Mouse (Mus musculus) midbrain, embryonic 10.5 days (tissue): ENCODE measurements at regions not wholly inside any gene's neighbourhood (a gene's known extent, or its start where the extent isn't known, plus 50 kb on each side); places are given as distances from the start of the nearest gene placed in this dataset.

Experiments used
- DNase-seq: peaks from one replicate; pipeline ENCODE4 v3.0.0-alpha.2; 2017; ENCODE audit warnings: low spot score
- H3K27ac ChIP-seq: fragments of 300-500 bp; sonication (generic); replicated peaks from 2 replicates; pipeline ENCODE4 v1.5.1; 2016; ENCODE audit warnings: mild to moderate bottlenecking
- H3K27me3 ChIP-seq: fragments of 300-500 bp; sonication (generic); 2 replicates; pipeline ENCODE4 v1.6.1; 2016; ENCODE audit warnings: low read depth, mild to moderate bottlenecking; ENCODE audit not compliant: poor library complexity, severe bottlenecking
- H3K36me3 ChIP-seq: fragments of 300-500 bp; sonication (generic); 2 replicates; pipeline ENCODE4 v1.6.1; 2016; ENCODE audit warnings: mild to moderate bottlenecking, moderate library complexity
- H3K4me1 ChIP-seq: fragments of 300-500 bp; sonication (generic); 2 replicates; pipeline ENCODE4 v1.6.1; 2016
- H3K4me3 ChIP-seq: fragments of 300-500 bp; sonication (generic); 2 replicates; pipeline ENCODE4 v1.5.1; 2016; ENCODE audit warnings: mild to moderate bottlenecking, moderate library complexity
- H3K9me3 ChIP-seq: fragments of 300-500 bp; sonication (generic); replicated peaks from 2 replicates; pipeline ENCODE4 v1.6.1; 2016; ENCODE audit warnings: mild to moderate bottlenecking
- WGBS: fragments of 180-500 bp; shearing (Covaris S2); methylation state at CpG from one replicate; pipeline ENCODE4 v1.1.7; 2016; 5-methylcytosine and 5-hydroxymethylcytosine counted together

DNA sequence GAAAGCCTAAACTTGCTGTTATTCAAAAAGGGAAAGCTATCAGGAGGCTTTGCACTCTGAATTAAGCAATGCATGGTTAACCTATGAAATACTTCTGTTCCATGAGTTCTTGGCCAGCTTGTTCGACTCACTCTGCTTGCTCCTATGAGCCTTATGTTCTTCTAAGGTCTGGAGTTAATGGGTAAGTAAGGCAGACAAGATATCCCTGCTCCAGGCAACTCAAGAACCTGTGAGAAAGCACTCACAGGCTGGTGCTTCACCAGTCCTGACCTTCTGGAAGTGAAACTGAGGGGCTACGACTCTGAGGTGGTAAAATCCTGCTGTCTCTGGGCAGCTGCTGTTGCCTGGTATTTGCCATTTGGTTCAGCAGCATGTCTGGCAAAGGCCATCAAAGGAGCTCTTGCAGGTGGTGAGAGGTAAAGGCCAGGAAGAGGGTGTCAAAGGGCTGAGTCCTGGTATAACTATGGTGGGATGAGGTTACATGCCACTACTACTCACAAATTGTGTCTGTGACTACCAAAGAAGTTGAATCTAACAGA is 484.6 kb upstream of the Mpdz start:
- DNase-seq, result no peak
- 87% methylated on average over 2 of the region's 2 CpGs for WGBS

DNA sequence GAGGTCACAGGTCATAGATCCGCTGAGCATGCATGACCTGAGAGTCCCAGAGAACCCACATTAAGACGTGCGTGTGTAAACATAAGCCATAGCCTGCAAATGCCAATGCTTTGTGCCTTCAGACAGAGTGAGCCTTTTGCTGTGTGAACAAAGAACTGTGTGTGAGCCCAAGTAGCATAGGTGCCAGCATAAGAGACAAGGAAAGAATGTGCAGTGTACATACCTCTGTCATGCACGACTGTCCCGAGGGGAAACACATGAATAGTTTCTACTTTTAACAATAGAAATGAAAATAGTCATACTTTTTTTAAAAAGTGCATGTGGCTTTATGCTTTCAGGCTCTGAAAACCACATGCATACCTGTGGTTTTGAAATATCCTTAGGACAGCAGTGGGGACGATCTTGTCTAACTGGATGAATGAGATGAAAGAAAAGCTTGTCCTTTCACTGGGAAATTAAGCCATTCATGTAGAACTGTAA is 484.1 kb upstream of the Mpdz start:
- no peak for DNase-seq
- Histone ChIP-seq H3K27ac (no peak overlapping the region), H3K27me3 (no peaks in the 10 kb centered on the region), H3K36me3 (no peaks in the 10 kb centered on the region), H3K9me3 (no peaks in the 10 kb centered on the region), H3K4me1 (peaks cover 37% of the 10 kb centered on the region), H3K4me3 (no peak overlapping the region)
- WGBS, result 63% methylated on average over 6 of the region's 6 CpGs

More for the DNA sequence above, 484.6 kb upstream of the Mpdz start:
- Histone ChIP-seq H3K36me3 (no peaks in the 10 kb centered on the region), H3K4me3 (no peak overlapping the region), H3K27me3 (no peaks in the 10 kb centered on the region), H3K27ac (peak overlapping the region; percentile 38; the same call in 1 of the 2 replicates), H3K9me3 (no peaks in the 10 kb centered on the region), H3K4me1 (peaks cover 37% of the 10 kb centered on the region)

DNA sequence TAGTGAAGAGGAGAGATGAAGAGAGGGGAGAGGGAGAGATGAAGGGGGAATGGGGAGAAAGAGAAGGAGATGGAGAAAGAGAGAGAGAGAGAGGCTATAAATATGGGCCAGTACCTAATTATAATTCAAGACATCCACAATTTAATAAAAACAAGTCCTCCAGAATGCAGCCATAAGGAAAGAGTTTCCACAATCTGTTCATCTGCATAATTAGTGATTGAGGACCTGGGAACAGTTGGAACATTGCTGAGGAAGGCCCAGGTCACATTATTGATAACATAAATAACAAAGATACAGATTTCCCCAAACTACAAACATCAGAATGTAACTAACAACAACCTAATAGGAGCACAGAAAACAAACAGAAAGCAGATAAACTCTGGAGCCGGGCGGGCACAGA is 483.0 kb upstream of the Mpdz start:
- no peaks in the 10 kb centered on the region for H3K9me3 ChIP-seq
- no peak for DNase-seq
- no peak overlapping the region for H3K4me3 ChIP-seq
- H3K36me3 ChIP-seq, result no peaks in the 10 kb centered on the region
- H3K27me3 ChIP-seq, result no peaks in the 10 kb centered on the region
- WGBS, result 87% methylated on average over 2 of the region's 2 CpGs
- H3K27ac ChIP-seq, result no peak overlapping the region
- H3K4me1 ChIP-seq, result peaks cover 37% of the 10 kb centered on the region

DNA sequence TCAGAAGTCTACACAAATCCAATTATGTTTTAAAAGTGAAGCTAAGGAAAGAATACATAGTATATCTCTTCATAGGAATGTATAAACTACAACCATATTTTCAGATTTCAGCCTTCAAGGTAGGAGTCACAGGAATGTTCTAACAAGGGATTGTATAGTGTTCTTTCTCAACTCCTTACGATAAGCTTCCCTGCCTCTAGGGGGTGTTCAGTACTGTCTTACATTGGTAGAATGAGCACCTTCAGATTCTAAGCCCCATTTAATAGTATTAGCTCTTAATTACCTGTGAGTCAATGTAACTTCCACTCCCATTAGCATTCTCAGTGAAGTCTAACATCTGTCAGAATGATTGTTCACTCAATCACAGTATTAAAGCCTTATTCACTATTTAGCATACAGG is 481.5 kb upstream of the Mpdz start:
- no peak overlapping the region for H3K4me3 ChIP-seq
- H3K36me3 ChIP-seq, result no peaks in the 10 kb centered on the region
- no peak for DNase-seq
- WGBS, result 80% methylated on average over 1 of the region's 1 CpGs
- no peaks in the 10 kb centered on the region for H3K9me3 ChIP-seq
- H3K4me1 ChIP-seq, result peaks cover 36% of the 10 kb centered on the region
- H3K27ac ChIP-seq, result no peak overlapping the region
- H3K27me3 ChIP-seq, result no peaks in the 10 kb centered on the region

DNA sequence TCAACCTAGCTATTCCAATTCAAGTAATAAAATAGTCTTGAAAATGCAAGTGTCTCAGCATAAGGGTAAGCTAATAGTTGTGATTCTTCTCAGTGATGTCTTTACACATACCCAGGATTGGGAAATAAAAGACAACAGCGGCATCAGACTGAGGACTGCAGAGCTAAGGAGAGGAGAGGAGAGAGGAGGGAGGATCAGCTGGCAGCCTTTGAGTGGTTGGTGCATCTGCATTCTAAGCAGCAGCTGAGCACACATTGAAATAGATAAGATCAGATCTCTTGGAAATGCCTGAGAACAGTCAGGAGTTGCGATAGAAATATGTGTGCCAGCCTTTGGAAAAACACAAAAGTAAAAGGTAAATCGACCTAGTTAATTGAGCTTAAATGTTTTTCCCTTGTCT is 480.3 kb upstream of the Mpdz start:
- H3K36me3 ChIP-seq, result no peaks in the 10 kb centered on the region
- WGBS, result 78% methylated on average over 3 of the region's 3 CpGs
- no peak for DNase-seq

DNA sequence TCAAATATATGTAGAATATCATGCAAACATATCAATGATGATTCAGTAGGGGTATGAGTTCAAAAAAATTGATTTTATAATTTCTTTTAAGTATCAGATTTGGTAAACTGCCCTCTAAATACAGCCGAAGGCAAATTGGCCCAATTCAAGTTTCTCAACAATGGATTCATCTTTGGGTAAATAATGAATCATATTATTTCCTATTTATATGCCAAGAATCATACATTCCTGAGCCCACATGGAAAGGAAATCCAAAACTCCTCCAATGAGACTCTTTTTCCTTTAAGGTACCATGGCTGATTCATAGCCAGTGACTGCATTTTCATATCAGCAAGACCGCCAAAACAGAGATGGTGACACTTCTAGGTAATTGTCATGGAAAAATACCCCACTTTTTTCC is 472.4 kb upstream of the Mpdz start:
- WGBS, result 95% methylated on average over 2 of the region's 2 CpGs
- no peak for DNase-seq
- no peaks in the 10 kb centered on the region for H3K4me1 ChIP-seq

More for the DNA sequence above, 480.3 kb upstream of the Mpdz start:
- Histone ChIP-seq H3K4me1 (peaks cover 24% of the 10 kb centered on the region), H3K9me3 (no peaks in the 10 kb centered on the region), H3K4me3 (no peak overlapping the region), H3K27ac (no peak overlapping the region), H3K27me3 (no peaks in the 10 kb centered on the region)

DNA sequence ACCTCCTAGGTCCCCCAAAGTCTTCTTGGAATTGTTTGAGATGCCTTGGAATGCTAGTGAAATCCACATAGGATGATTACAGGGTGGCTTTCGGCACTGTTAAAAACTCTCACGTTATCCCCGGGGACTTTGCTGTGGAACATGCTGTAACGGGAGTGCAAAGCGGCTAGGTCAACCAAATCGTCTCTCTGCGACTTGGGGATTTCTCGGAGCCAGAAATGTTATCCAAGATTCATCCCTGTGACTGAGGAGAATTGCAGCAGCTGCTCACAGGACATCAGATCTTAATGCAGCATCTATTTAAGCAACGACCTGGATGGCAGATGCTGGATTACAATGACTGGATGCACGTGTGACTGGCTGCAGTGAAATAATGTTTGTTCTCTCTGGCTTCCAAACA is 470.7 kb upstream of the Mpdz start:
- Histone ChIP-seq H3K9me3 (no peaks in the 10 kb centered on the region), H3K27me3 (no peaks in the 10 kb centered on the region), H3K4me3 (no peak overlapping the region), H3K27ac (no peak overlapping the region), H3K4me1 (no peaks in the 10 kb centered on the region), H3K36me3 (no peaks in the 10 kb centered on the region)
- 72% methylated on average over 10 of the region's 10 CpGs for WGBS
- no peak for DNase-seq

More for the DNA sequence above, 472.4 kb upstream of the Mpdz start:
- H3K9me3 ChIP-seq, result no peaks in the 10 kb centered on the region
- no peak overlapping the region for H3K27ac ChIP-seq
- no peak overlapping the region for H3K4me3 ChIP-seq
- no peaks in the 10 kb centered on the region for H3K36me3 ChIP-seq
- no peaks in the 10 kb centered on the region for H3K27me3 ChIP-seq

DNA sequence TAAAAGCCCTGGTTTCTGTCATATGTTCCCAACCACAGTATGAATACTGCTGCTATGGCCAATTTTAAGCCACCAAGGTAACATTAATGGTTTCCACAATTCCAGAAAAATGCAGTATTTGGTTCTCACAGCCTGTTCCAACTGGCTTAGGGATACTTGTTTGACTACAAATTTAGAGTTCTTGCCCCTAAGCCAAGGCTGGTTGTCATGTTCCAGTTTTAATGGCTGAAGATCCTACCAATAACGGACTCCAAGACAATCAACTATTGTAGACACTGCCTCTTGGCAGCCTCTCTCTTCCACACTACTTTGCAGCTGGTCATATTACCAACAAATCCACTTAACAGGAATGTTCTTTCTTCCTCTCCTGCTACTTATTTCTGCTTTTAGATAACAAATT is 470.0 kb upstream of the Mpdz start:
- WGBS, result 90% methylated on average over 1 of the region's 1 CpGs
- no peaks in the 10 kb centered on the region for H3K36me3 ChIP-seq

DNA sequence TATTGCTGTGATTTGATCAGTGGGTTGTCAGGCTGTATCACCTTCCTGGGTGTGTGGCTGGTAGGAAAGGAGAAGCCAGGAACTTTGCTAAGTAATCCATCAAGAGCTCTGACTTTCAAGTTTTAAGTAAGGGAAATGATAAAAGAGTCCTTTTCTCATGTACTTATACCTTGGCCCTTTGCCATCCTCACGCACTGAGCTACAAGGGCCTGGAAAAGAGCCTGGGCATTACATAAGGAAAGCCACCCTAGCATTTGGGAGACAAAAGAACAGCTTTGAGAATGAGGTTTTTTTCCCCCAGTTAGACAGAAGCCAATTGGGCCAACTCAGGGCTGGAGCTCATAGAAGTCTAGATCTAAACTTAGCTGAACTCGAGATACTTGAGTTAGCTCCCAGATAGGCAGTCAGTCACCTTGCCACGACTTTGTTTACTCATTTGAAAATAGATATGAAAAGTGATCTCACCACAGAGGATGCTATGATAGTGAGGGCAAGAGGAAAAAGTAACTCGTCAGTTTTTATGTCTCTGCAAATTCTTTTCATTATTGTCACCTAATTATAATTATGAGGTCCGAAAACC is 457.4 kb upstream of the Mpdz start:
- peaks cover 3% of the 10 kb centered on the region; the same call in 1 of the 2 replicates for H3K4me1 ChIP-seq
- H3K4me3 ChIP-seq, result no peak overlapping the region
- no peaks in the 10 kb centered on the region for H3K27me3 ChIP-seq
- H3K27ac ChIP-seq, result no peak overlapping the region
- no peaks in the 10 kb centered on the region for H3K9me3 ChIP-seq
- no peak for DNase-seq
- 89% methylated on average over 5 of the region's 5 CpGs for WGBS
- no peaks in the 10 kb centered on the region for H3K36me3 ChIP-seq

More for the DNA sequence above, 470.0 kb upstream of the Mpdz start:
- H3K4me3 ChIP-seq, result no peak overlapping the region
- H3K27ac ChIP-seq, result no peak overlapping the region
- H3K4me1 ChIP-seq, result no peaks in the 10 kb centered on the region
- no peak for DNase-seq
- no peaks in the 10 kb centered on the region for H3K9me3 ChIP-seq
- H3K27me3 ChIP-seq, result no peaks in the 10 kb centered on the region

DNA sequence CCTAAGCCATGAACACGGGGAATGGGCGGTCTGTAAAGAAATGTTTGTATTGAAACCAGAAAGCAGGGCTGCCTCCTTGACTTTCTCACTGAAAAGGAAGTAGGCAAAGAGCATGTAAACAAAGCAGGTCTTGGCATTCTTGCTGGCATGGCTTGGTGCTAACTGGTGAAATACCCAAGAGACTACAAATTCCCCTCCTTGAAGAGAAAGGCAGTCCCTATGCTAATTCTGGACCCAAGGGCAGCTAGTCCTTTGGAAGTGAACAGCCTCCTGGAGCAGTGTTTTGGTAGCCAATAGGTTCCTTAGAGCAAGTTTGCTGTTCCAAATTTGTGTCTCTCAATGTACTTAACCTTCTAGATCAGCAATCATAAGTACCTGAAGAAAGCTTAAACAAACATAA is 456.0 kb upstream of the Mpdz start:
- 88% methylated on average over 2 of the region's 2 CpGs for WGBS
- no peak overlapping the region for H3K4me3 ChIP-seq
- DNase-seq, result no peak
- peaks cover 3% of the 10 kb centered on the region; the same call in 1 of the 2 replicates for H3K4me1 ChIP-seq
- H3K9me3 ChIP-seq, result no peaks in the 10 kb centered on the region
- H3K27me3 ChIP-seq, result no peaks in the 10 kb centered on the region
- no peaks in the 10 kb centered on the region for H3K36me3 ChIP-seq
- no peak overlapping the region for H3K27ac ChIP-seq

DNA sequence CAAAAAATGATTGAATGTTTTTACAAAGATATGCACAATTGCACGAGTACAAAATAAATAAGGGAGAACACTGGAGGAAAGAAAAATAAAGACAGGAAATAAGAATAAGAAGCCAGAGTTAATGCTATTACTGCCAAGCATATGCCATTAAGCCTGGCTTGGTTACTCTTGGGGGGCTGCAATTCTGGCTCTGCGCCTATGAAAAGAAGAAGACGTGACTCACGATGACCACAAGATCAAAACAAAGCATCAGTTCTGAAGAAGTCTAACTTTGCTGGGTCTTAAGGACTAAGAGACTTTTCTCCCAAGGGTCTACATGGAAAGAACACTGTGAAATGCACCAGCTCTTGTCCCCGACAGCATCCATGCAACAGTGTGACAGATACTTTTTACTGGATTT is 454.8 kb upstream of the Mpdz start:
- no peak for DNase-seq
- Histone ChIP-seq H3K27me3 (no peaks in the 10 kb centered on the region), H3K36me3 (no peaks in the 10 kb centered on the region), H3K9me3 (no peaks in the 10 kb centered on the region), H3K4me3 (no peak overlapping the region), H3K27ac (no peak overlapping the region), H3K4me1 (peaks cover 3% of the 10 kb centered on the region; the same call in 1 of the 2 replicates)
- 87% methylated on average over 5 of the region's 5 CpGs for WGBS

DNA sequence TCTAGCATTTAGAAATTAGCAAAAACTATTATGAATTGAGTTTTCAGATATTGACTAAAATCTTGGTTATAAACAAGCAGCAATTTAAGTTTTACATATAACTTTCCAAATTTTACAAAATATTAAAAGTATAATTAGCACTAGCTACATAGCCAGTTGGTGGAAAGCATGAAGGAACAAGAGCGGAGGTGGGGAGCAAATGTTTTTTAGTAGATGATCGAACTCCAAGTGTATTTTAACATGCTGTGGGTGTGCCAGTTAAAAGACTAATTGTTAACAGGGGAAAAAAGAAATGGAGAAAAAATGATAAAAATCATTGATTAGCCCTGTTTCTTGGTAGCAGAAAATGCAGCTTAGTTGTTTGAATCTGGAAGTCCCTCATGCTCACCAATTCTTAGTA is 426.3 kb upstream of the Mpdz start:
- Histone ChIP-seq H3K27me3 (no peaks in the 10 kb centered on the region), H3K4me3 (no peak overlapping the region), H3K4me1 (no peaks in the 10 kb centered on the region), H3K27ac (no peak overlapping the region), H3K36me3 (no peaks in the 10 kb centered on the region), H3K9me3 (no peaks in the 10 kb centered on the region)
- no peak for DNase-seq
- 98% methylated on average over 2 of the region's 2 CpGs for WGBS

DNA sequence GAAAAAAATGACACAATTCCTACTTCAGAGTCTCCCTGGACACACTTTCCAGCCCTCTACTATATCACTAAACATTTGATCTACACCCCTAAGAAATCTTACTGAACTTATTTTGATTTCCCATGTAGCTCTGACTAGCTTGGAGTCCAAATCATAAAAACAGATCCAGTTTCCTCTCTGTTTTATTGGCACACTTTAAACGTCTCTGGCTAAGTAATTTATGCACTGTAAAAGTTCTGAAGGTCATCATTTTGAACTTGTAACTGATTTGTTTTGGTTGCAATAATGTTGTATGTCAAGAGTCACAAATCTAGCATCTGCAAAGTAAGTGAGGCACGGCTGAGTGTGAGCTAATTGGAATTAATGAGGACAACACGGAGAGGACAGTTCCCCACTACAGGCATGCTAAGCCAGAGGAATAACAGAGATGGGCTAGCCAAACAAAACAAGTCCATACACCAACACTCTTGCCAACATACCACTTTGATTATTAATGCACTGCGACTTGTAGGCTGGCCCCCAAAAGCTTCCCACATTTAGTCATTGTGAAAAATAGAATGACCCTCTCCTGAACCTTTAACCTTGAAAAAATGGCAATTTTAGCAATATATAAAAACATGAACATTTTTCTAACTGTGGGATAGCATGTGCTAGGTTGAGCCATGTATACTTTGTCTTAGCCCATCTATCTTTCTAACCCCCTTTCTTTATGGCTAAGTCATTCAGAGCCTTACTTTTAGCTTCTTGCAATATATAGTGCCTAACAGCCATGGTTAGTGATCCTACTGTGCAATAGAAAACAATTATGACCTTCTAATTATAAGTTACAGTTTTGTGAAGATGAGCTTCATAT is 399.3 kb upstream of the Mpdz start:
- WGBS, result 82% methylated on average over 4 of the region's 4 CpGs
- Histone ChIP-seq H3K27ac (no peak overlapping the region), H3K27me3 (no peaks in the 10 kb centered on the region), H3K4me3 (no peak overlapping the region), H3K4me1 (no peaks in the 10 kb centered on the region), H3K36me3 (no peaks in the 10 kb centered on the region), H3K9me3 (no peaks in the 10 kb centered on the region)
- no peak for DNase-seq
